Comparison of ENCODE assay signal across 14 mouse cellular contexts in genomic region chr2:41264228-41264587, GRCm38 (mm10).
DNase-seq lines count a peak whose midpoint lies in the region; ATAC-seq lines count a peak whose summit lies in the region.
"Had no signal": no experiment of that assay in that cellular context is flagged by ENCODE, and none has a peak within 500 bp of the region (broad histone marks: within the 10 kb centered on the region; RNA-seq: fewer than 3 reads in every experiment).

No protein-coding gene starts in this region.

- H3K27me3 ChIP-seq in forebrain, embryonic 14.5 days (replicated peaks; ENCODE audit: control insufficient read depth, insufficient read depth, low read length), result no peaks in the 10 kb centered on the region
- H3K27me3 ChIP-seq: limb, embryonic 13.5 days had no signal

- DNase-seq in left cerebral cortex, postnatal 14 days (ENCODE audit: low spot score in 2 of 2), result peak; percentile 11
- DNase-seq in left cerebral cortex, postnatal 36 days (ENCODE audit: low spot score in 2 of 2), result no peak
- DNase-seq in forebrain, embryonic 14.5 days (ENCODE audit: low spot score), result peak; percentile 48
- peak; percentile 11 for DNase-seq in mesoderm, embryonic 11.5 days (ENCODE audit: low read depth, low spot score)
- DNase-seq in right cerebral cortex, postnatal 4 days, result peak; percentile 8
- DNase-seq in adrenal gland, postnatal 25 days, result no peak
- DNase-seq: adrenal gland, postnatal 36 days; cerebellum, adult 2 months; kidney, postnatal 36 days; lung, postnatal 36 days had no signal

- no peak overlapping the region for H3K4me3 ChIP-seq in forebrain, embryonic 14.5 days (ENCODE audit: low read depth, low read length)
- H3K4me3 ChIP-seq: limb, embryonic 13.5 days had no signal

- H3K27ac ChIP-seq in forebrain, embryonic 14.5 days (ENCODE audit: low read depth, low read length), result no peak overlapping the region
- H3K27ac ChIP-seq: limb, embryonic 13.5 days had no signal

- no peaks in the 10 kb centered on the region for H3K9me3 ChIP-seq in forebrain, embryonic 14.5 days (replicated peaks; ENCODE audit: control insufficient read depth, low read length)
- H3K9me3 ChIP-seq: limb, embryonic 13.5 days had no signal

- intact Hi-C loops in left cerebral cortex, postnatal 14 days (cut with DNase I), result no loop called here
- intact Hi-C loops in left cerebral cortex, postnatal 36 days (cut with DNase I), result no loop called here

- ATAC-seq in forebrain, embryonic 14.5 days, result peak; percentile 84
- ATAC-seq in monocyte, adult 5-6 weeks (replicated peaks; ENCODE audit: insufficient number of reproducible peaks, low FRiP score, low TSS enrichment, poor library complexity, severe bottlenecking), result no peak
- no peak for ATAC-seq in activated CD4-positive, CD25-positive, alpha-beta regulatory T cell, adult 4 months
- ATAC-seq: Patski had no signal

- H3K9ac ChIP-seq in forebrain, embryonic 14.5 days (ENCODE audit: low read length), result no peak overlapping the region
- H3K9ac ChIP-seq: limb, embryonic 13.5 days had no signal

- no peaks in the 10 kb centered on the region for H3K36me3 ChIP-seq in forebrain, embryonic 14.5 days (ENCODE audit: control insufficient read depth, insufficient read depth, low read length)
- H3K36me3 ChIP-seq: limb, embryonic 13.5 days had no signal

- no peaks in the 10 kb centered on the region for H3K4me1 ChIP-seq in forebrain, embryonic 14.5 days (ENCODE audit: control insufficient read depth, insufficient read depth, low read length)
- H3K4me1 ChIP-seq: limb, embryonic 13.5 days had no signal

- peak overlapping the region; percentile 12; the same call in 1 of the 2 replicates for H3K4me2 ChIP-seq in forebrain, embryonic 14.5 days (ENCODE audit: low read length)
- H3K4me2 ChIP-seq: limb, embryonic 13.5 days had no signal

- WGBS in forebrain, embryonic 14.5 days, result 31% methylated on average over 8 of the region's 8 CpGs

Comparison
In these comparisons a context has a peak if more than half of its experiments do, and no peak if none do; other contexts are left out.
1. DNase-seq: peak in left cerebral cortex, postnatal 14 days (2 of 2), forebrain, embryonic 14.5 days (single experiment), mesoderm, embryonic 11.5 days (single experiment) and right cerebral cortex, postnatal 4 days (single experiment); none in left cerebral cortex, postnatal 36 days (0 of 2) and adrenal gland, postnatal 25 days (single experiment).